Mouse (Mus musculus): Measurements from ENCODE around the gene Fgfbp3.

DNA sequence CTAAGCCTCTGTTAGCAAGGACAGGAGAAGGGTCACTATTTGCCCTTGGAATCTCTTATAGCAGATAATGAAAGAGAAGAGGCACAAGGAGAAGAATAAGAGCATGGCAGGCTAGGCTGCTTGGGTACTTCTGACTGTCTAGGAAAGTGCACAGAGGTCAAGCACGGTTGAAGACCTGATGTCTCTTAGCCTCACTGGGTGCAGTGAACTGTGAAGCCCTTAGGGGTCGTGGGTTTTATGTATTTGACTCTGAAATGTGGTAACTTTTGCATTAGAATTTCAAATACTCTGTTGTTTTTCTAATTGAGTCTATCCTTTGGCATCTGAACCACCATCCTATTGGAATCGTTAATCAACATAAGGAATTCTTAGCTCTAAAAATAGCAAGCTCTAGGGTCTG lies 31.7 kb downstream of the Fgfbp3 start:
- TF ChIP-seq POLR2A (IDR thresholded peaks at IDR 0.05; ENCODE audit: low read depth, low read length): no peak
- no peak for TF ChIP-seq CTCF (conservative IDR thresholded peaks at IDR 0.05; ENCODE audit: insufficient read depth, insufficient read length, low read depth, low read length)
